Mouse (Mus musculus): ENCODE data around the gene Noxred1. TPM values are rescaled to one million over a fixed set of nuclear protein-coding genes. Genes with fewer than 3 reads are reported as not detected.
"Not testable (repeated sequence)": the region's sequence is repeated elsewhere in the genome, so short reads cannot be mapped to it uniquely, and the experiment has no call there.

Gene Noxred1
- 1 to 10 TPM in 2 of 4 experiments, under 1 TPM in 2; 0.89 to 1.6 (median 1.0) TPM for total RNA-seq (2022)

DNA sequence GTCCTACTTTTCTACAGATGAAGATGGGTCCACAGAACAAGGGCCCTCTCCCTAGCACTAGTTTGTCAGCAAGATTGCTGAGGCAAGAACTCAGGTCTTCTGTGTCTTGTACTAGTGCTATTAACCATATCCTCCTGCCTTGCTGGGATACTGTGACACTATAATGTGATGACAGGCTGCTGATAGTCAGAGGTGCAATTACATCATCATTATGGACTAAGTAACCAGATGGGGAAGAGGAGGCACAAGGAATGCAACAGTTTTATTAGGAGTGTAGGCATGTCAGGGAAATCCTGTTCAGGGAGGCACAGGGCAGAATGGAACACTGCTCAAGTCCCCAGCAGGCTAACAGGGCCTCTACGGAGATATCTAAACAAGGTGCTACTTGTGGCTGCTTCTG lies at the start of gene Noxred1:
Gene Noxred1, minus strand, starts transcription at position 101 of the 400 bp plus-strand sequence.
- no peak for DNase-seq (ENCODE audit: low spot score in 2 of 2)

DNA sequence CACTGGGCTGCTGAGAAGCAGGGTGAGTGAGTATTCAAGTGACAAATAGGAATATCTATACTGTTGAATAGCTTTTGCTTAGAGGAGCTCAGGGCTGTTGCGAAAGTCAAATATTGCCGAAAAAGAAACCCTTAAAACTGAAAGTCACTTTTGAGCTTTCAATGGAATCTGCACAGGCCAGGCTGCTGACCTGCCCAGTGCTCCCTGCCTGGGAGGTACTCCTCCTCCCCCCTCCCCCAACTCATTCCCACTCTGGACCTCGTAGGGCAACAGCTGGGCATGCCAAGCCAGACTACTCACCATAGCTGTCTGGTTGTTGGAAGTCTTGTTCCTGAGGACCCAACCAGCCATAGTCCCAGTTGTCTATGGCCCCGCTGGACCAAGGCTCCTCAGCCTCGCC lies 46.2 kb upstream of the Noxred1 start:
- no peak for DNase-seq (ENCODE audit: low spot score in 2 of 2)

DNA sequence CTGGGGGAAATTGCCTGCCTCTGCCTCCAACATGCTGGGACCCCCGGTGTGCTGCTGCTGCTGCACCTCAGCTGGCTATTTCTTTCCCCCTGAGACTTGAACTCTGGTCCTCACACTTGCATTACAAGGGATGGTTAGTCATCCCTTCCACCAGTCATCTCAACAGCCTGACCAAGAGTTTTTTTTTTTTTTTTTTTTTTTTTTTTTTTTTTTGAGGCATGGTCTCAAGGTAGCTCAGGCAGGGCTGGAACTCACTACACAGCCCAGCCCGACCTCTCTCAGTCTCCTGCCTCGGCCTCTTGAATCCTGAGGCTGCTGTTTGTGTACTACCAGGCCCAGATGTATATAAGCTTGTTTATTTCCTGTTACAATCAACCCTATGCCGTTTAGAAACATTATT lies 45.7 kb upstream of the Noxred1 start:
- DNase-seq (ENCODE audit: low spot score in 2 of 2), result no peak

DNA sequence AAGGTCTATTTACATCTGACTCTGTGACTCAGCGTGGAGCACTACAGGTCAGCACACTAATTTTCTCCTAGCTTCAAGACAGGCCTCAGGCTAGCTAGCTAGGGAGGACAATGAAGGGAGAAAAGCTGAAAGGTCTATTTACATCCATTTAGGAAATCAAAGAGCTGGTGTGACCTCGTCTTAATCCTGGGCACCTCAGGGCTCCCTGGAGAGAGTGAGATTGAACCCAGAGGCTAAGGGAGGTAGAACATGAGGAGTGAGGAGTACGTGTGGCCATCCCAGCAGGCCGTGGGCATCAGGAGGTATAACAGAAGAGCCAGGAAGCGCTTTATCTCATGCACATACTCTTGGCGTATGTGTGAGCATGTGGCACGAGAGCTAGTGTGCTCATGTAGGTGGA lies 45.2 kb upstream of the Noxred1 start:
- no peak for DNase-seq (ENCODE audit: low spot score in 2 of 2)

DNA sequence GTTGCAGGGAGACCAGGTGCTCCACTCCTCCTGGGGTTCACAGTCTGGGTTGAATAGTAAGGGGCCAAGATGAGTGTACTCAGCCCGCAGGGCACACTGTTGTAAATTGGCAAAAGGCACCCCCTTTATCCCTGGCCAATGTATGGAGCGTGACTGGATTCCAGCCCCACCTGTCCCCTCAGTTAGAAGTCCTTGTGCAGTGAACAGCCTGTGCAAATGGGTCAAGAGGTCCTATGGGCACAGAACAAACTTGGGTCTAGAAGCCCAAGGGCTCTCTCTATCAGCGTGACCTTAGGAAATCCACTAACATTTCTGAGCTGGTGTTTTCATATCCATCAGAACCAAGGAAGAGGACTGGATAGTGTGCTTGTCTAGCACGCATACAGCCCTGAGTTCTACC lies 44.2 kb upstream of the Noxred1 start:
- DNase-seq (ENCODE audit: low spot score in 2 of 2), result no peak

DNA sequence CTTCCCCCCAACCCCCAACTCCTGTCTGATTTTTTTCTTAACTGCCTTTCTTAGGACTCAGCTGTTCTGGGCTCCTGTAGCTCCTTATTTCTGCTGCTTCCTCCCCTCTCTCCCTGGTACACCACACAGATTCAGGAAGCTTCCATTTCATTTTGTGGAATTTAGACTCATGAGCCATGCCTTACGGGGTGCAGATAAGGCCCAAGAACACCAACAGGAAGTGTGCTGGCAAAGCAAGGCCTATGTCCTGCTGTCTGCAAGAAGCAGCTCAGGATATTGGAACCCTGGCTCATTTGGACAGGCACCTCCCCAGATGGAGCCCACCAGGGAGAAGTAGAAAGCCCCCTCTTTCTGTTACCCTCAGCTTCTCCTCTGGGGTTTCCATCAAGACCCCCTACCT lies 43.2 kb upstream of the Noxred1 start:
- no peak for DNase-seq (ENCODE audit: low spot score in 2 of 2)

DNA sequence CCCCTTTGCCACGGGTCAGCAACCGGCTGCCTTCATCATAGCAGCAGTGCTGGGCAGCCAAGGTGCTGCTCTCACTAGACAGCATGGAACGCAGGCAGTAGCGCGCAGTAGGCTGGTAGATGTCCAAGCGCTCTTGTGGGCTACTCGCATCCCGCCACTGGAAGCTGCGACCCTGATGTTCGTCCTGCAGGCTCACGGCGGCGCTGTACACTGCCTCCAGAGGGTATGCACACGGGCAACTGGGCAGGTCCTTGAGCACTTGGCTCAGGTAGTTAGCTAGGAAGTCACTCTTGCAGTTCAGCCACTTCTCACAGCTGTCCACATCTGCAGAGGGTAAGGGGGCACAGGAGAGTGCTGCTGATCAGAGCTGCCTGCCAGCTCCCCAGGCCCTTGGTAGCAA lies 41.3 kb upstream of the Noxred1 start:
- DNase-seq (ENCODE audit: low spot score in 2 of 2), result no peak

DNA sequence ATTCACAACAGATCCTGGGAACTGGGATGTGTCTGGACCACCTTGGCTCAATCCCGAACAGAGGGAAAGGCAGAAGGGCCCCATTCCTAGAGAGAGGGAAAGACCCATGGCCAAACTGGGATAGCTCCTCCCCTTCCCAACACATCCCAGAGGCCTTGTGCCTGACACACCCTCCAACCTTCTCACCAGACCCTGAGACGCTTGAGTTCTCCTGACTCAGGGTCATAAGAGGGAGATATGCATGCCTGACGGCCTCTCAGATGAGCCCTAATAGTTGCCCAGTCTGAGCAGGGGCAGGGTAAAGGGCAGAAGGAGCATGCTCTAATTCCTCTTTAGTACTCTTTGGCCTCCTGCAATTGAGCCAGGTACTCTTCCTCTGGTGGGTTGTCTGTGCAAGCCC lies 40.8 kb upstream of the Noxred1 start:
- no peak for DNase-seq (ENCODE audit: low spot score in 2 of 2)

DNA sequence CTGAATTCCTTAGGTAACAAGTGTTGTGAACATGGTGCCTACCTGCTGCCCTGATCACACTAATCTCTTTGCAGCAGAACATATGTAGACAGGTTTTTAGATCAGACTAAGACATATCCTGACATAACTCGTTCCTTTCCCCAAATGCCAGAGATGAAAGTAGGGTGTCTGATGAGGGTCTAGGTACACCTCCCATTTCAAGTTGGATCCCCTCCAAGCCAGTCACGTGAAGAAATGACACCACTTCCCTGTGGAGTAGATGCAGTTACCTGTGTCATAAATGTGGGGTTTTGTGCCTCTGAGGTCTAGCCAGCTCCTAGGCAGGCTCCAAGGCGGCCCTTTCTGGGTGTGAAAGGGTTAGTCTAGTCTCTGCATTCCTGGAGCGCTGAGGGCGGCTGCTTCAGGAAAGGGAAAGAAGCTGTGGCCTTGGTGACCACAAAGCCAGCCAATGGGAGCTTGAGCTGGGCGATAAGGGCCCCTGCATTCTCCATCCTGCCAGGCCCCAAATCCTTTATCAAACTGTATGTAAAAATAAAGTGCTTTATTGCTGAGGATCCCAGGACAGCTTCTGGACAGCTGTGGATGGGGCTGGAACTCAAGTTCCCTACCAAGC lies 39.7 kb upstream of the Noxred1 start:
- DNase-seq (ENCODE audit: low spot score in 2 of 2), result no peak

DNA sequence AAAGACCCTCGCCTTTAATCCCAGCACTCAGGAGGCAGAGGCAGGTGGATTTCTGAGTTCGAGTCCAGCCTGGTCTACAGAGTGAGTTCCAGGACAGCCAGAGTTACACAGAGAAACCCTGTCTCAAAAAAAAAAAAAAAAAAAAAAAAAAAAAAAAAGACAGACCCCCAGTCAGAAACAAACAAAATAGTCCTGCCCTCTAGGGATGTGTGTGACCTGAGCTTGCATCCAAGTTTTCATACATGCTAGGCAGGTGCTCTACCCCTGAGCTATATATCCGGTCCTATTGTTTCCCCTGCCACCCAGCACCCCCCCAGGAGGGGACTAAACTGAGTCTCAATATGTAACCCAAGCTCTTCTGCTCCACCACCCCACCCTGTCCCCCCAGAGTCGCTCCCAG lies 38.7 kb upstream of the Noxred1 start:
- DNase-seq (ENCODE audit: low spot score in 2 of 2), result not testable (repeated sequence)

DNA sequence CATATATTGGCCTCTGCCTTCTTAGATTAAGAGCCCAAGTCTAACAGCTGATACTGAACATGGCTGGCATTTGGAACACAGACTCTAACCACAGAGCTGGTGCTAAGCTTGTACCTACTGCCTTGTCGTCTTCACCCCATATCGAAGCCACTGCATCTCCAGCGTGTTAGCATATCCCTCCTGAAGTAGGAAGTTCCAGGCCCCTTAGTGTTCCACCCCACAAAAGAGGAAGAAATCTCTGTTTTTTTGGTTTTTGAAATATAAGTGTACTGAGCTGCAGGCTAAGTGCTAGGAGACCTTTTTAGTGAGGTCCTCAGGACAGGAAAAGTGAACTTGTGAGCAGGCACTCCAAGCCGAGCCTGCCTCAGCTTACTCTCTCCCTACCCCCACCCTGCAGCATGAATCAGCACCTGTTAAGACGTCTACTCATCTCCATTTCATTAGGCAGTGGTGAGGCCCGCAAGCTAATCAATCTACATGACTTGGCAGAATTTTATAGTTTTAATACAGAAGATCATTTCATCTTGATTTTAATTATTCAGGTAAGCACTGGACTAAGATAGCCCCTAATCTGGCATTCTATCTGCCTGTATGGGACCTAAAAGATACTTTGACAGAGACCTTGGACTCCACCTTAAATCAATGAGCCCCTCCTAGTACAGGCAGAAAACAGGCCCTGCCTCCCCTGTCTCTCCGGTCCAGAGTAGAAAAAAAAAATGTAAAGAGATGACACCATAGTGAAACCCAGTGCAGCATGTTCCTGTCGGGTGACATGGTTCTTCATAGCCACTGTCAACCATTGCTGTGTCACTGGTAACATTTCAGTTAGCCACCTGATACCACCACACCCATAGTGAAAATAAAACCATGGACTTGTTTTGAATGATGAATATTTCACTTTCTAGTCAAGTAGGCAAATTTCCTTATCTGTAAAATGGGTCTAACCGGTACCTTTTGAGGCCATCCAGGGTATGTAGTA lies 36.6 kb upstream of the Noxred1 start:
- no peak for DNase-seq (ENCODE audit: low spot score in 2 of 2)

DNA sequence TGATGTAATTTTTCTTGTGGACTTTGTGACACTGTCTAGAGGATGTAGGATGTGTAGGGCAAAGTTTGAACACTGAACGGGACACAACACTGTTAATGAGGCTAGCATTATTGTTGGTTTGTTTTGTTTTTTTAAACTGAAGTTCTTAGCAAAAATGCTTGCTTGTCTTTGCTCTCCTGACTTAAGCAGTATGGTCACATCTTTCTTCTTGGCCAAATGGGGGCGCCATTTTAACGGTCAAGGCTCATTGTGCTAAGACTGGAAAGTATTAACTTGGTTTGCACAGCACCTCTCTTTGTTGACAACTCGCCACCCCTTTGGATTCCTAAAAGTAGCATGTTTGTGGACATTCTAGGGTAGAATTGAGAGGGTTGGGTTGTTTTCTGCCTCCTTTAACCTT lies 29.1 kb upstream of the Noxred1 start:
- DNase-seq (ENCODE audit: low spot score in 2 of 2), result no peak

DNA sequence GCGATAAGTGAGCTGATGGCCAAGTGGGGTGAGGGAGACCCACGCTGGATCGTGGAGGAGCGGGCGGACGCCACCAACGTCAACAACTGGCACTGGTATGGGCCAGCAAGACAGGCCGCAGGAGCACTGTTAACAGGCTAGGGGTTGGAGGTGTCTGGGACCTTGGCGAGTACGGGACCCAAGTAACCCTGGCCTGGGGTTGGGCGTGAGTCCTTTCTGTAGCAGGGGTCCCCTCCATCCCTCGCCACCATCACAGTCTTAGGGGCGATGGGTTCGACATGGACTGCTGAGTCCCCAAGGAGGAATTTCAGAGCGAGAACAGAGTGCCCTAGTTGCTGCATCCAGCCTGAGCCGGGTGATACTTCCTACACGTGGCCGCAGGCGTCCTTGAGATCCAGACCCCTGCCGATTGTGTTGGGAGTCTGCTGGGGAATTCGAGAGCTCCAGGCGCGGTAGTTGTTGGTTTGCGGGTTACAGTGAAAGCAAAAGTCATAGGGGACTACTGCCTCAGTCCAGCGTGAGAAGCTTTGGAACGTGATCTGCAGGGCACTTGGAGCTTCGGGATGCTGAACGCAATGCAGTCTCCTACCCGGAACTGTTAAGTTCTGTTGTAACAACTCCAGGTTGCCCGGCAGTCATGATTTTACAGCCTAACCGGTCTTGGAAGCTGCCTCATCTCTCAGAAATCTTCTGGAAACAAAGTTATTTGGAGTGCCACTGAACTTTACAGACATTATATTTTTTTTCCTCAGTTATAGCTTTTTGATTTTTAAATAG lies 28.5 kb upstream of the Noxred1 start:
- no peak for DNase-seq (ENCODE audit: low spot score in 2 of 2)

DNA sequence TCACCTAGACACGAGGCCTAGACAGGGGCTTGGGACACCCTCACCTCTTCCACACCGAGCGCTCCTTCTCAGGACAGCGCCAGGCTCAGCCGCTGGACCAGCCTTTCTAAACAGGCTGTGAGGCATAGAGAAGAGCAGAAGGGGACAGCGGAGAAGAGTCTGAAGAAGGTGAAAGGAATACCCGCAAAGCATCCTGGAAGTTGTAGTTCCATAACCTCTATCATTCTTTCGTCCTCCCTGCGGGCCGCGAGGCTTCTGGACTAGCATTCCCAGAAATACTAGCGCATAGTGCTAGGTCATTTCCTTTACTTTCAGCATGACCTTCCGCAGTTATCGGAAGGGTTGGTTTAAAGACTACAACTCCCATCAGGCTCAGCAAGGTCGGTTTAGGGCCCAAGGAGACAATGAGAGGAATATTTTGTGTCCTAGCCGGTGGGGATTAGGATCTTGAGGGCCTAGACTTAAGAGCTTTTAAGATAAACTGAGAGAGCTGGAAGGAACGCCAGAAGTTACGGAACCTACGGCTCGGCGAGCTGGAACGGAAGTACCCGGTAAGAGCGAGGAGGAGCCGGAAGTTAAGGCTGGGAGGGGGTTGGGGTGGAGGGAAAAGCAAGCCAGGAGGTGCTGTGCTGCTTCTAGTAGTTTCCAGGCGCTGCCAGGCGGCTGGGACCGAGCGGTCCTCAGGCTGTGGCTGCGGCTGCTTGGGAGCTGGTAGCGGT lies 27.7 kb upstream of the Noxred1 start, which contains the start of the genes Vipas39 and Ahsa1:
Gene Vipas39, minus strand, starts transcription at position 149 of the 719 bp plus-strand sequence.
Gene Ahsa1, plus strand, starts transcription at position 372 of the 719 bp plus-strand sequence.
- peak; percentile 78 to 94 for DNase-seq (ENCODE audit: low spot score in 2 of 2)

DNA sequence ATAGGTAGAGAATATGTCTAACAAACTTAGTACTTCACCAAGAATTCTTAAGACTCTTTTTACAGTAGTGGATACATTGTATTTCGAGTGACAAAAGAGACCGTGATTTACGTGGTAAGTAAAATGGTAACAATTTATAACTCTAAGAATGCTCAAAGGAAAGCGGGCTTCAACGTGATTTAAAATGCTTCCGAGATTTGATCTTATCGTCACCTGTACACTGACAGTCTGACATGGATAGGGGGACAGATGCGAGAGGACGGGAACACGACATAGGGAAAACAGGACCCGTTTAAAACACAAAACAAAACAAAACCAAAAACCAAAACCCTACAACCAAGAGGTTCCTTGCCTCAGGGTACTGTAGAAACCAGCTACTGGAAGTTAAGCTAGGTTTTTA lies 26.9 kb upstream of the Noxred1 start:
- no peak for DNase-seq (ENCODE audit: low spot score in 2 of 2)

DNA sequence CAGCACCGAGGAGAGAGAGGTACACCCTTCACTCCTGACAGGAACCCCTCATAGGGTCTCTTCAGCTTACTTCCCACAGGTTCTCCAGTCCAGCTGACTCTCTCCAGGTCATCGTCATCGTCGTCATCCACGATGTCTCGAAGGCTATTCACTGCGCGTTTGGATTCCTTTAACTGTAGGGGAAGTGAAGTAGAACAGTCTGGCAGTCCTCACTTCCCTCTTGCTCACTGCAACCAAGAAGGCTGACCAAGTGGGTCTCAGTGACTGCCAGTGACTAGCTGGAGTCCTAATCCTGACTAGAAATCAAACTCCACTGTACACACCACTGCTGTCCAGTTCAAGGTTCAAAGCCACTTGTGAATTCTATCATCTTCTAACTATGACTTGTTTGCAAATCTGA lies 22.0 kb upstream of the Noxred1 start:
- no peak for DNase-seq (ENCODE audit: low spot score in 2 of 2)

DNA sequence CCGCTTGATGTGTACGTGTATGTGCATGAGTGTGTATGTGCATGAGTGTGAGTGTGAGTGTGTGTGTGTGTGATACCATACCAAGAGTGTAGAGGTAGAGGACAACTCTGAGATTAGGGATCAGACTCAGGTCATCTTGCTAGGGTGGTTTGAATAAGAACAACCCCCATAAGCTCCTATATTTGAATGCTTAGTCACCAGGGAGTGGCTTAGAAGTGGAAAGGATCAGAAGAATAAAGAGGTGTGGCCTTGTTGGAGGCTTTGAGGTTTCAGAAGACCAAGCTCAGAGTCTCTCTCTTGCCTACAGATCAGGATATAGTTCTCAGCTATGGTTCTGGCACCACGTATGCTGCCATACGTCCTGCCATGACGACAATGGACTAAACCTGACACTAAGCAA lies 18.1 kb upstream of the Noxred1 start:
- DNase-seq (ENCODE audit: low spot score in 2 of 2), result no peak

DNA sequence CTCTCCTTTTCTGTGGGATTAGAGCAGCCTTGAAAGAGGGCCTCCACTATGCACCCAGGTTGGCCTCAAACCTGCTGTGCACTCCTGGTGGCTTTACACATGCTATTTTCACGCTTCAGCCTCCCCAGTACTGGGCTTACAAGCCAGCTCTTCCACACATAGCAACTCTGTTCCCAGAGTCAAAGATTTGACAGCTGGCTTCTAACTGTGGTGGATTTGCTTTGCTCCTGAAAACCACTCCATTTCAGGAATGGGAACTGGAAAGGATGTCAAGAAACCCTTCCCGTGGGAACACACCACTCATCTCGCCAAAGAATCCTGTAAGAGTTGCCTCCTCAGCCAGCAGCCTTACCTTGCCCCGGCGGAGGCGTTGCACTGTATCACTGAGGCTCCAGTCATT lies 15.3 kb upstream of the Noxred1 start:
- DNase-seq (ENCODE audit: low spot score in 2 of 2), result no peak

DNA sequence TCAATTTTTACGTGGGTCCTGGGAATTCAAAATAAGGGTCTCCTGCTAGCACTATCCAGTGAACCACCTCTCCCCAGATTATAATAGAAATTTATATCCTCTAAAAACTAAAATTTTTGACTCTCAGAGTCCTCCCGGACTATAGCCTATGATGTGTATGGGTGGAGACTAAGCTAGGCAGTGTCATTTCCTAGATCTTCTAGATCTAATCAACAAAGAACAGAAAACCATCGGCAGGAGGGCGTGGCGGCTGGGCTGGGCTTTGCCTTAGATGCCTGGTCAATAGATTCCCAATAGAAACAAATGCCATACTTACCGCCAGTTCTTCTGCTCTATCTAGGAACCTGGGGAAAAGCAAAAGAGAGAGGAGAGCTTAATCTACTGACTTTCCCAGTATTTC lies 11.6 kb upstream of the Noxred1 start:
- DNase-seq (ENCODE audit: low spot score in 2 of 2), result no peak

DNA sequence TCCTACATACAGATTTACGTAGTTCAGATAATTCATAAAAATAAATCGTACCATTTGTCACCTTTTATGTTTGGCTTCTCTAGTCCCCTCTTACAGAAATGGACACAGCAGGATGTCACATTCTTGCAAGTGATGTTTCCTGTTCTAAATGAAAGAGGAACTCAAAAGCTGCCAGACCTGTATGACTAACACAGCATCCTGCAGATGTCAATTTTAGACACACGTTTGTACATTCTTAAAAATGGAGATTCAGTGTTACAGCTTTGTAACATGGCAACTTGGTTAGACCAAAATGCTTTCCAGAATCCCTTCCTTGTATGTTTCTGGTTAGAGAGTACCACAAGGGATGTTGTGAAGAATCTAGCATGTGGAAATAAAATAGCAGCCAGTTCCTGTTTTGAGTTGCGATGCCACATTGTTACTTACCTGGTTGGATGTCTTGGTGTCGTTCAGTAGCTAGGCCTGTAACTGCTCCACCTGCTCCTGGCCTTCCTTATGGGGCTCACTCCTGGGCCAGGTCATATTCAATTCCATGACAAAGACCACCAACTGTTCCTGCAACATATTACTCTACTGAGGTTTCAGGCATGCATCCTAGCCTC lies 1.5 kb downstream of the Noxred1 start:
- DNase-seq (ENCODE audit: low spot score in 2 of 2), result no peak

DNA sequence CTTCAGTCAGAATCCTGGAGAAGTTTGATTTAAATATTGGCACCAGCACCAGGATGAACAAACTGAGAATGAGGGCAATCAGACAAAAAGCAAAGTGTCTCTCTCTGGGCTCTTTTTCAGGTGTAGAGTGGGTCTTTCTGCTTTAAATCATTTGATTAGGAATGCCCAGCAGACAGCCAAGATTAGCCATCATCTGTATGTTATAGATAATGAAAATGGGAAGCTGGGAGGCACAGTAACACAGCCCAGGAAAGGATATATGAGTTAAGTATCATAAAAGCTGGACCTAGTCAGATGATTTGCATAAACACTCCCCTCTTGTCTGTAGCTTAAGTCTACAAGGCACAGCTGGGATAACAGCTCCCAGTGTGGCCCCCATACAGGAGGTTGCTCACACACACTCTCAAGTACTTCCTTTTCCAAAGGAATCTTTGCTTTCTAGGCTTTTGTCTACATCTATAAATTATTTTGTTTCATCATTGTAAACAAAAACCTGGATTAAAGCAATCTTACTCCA lies 8.1 kb downstream of the Noxred1 start:
- no peak for DNase-seq (ENCODE audit: low spot score in 2 of 2)

Measured in left cerebral cortex, adult 8-10 months (tissue).